Mouse (Mus musculus): ENCODE data around the gene Ctsl. TPM values are rescaled to one million over a fixed set of nuclear protein-coding genes. Genes with fewer than 3 reads are reported as not detected.
A peak's percentile ranks its signal among the peaks of the same experiment; 100 is the strongest.

The Ctsl gene
- polyA plus RNA-seq, 1 experiment from 2014 or later, result 209 TPM

GRCm38 (mm10) chr13:64386048-64386447 is 15.4 kb upstream of the Ctsl start:
- H3K27me3 ChIP-seq (ENCODE audit: control insufficient read depth, insufficient read depth, low read length), result no peaks in the 10 kb centered on the region
- H3K4me1 ChIP-seq (ENCODE audit: control insufficient read depth, insufficient read depth, low read length), result no peaks in the 10 kb centered on the region
- 31% methylated on average over 2 of the region's 2 CpGs for WGBS
- H3K9me3 ChIP-seq (ENCODE audit: control insufficient read depth, low read depth, low read length), result no peaks in the 10 kb centered on the region
- H3K27ac ChIP-seq (ENCODE audit: low read length), result no peak overlapping the region
- no peak for ATAC-seq (ENCODE audit: insufficient number of reproducible peaks, insufficient read depth, low FRiP score, low read depth)
- H3K36me3 ChIP-seq (ENCODE audit: control insufficient read depth, insufficient read depth, low read length), result no peaks in the 10 kb centered on the region
- H3K9ac ChIP-seq (replicated peaks; ENCODE audit: low read depth, low read length), result no peak overlapping the region
- no peak overlapping the region for H3K4me2 ChIP-seq (replicated peaks; ENCODE audit: low read depth, low read length)
- H3K4me3 ChIP-seq (ENCODE audit: low read depth, low read length), result no peak overlapping the region

GRCm38 (mm10) chr13:64384937-64385336 is 14.2 kb upstream of the Ctsl start:
- H3K4me3 ChIP-seq (ENCODE audit: low read depth, low read length), result no peak overlapping the region
- no peak overlapping the region for H3K4me2 ChIP-seq (replicated peaks; ENCODE audit: low read depth, low read length)
- H3K9me3 ChIP-seq (ENCODE audit: control insufficient read depth, low read depth, low read length), result no peaks in the 10 kb centered on the region
- WGBS, result 89% methylated on average over 3 of the region's 3 CpGs
- no peak for ATAC-seq (ENCODE audit: insufficient number of reproducible peaks, insufficient read depth, low FRiP score, low read depth)
- H3K36me3 ChIP-seq (ENCODE audit: control insufficient read depth, insufficient read depth, low read length), result no peaks in the 10 kb centered on the region
- H3K27me3 ChIP-seq (ENCODE audit: control insufficient read depth, insufficient read depth, low read length), result no peaks in the 10 kb centered on the region
- no peak overlapping the region for H3K9ac ChIP-seq (replicated peaks; ENCODE audit: low read depth, low read length)
- H3K4me1 ChIP-seq (ENCODE audit: control insufficient read depth, insufficient read depth, low read length), result no peaks in the 10 kb centered on the region
- H3K27ac ChIP-seq (ENCODE audit: low read length), result no peak overlapping the region

GRCm38 (mm10) chr13:64380251-64380650 is 9.6 kb upstream of the Ctsl start:
- Histone ChIP-seq H3K36me3 (ENCODE audit: control insufficient read depth, insufficient read depth, low read length) (no peaks in the 10 kb centered on the region), H3K4me1 (ENCODE audit: control insufficient read depth, insufficient read depth, low read length) (no peaks in the 10 kb centered on the region), H3K4me3 (ENCODE audit: low read depth, low read length) (no peak overlapping the region), H3K27me3 (ENCODE audit: control insufficient read depth, insufficient read depth, low read length) (no peaks in the 10 kb centered on the region), H3K9ac (replicated peaks; ENCODE audit: low read depth, low read length) (no peak overlapping the region), H3K27ac (ENCODE audit: low read length) (no peak overlapping the region), H3K4me2 (replicated peaks; ENCODE audit: low read depth, low read length) (no peak overlapping the region), H3K9me3 (ENCODE audit: control insufficient read depth, low read depth, low read length) (no peaks in the 10 kb centered on the region)
- 97% methylated on average over 2 of the region's 2 CpGs for WGBS
- ATAC-seq (ENCODE audit: insufficient number of reproducible peaks, insufficient read depth, low FRiP score, low read depth), result no peak

- WGBS, result 84% methylated on average over 4 of the region's 4 CpGs
- Histone ChIP-seq H3K27ac (ENCODE audit: low read length) (no peak overlapping the region), H3K4me1 (ENCODE audit: control insufficient read depth, insufficient read depth, low read length) (no peaks in the 10 kb centered on the region), H3K27me3 (ENCODE audit: control insufficient read depth, insufficient read depth, low read length) (no peaks in the 10 kb centered on the region), H3K4me3 (ENCODE audit: low read depth, low read length) (no peak overlapping the region), H3K9me3 (ENCODE audit: control insufficient read depth, low read depth, low read length) (no peaks in the 10 kb centered on the region), H3K4me2 (replicated peaks; ENCODE audit: low read depth, low read length) (no peak overlapping the region), H3K9ac (replicated peaks; ENCODE audit: low read depth, low read length) (no peak overlapping the region), H3K36me3 (ENCODE audit: control insufficient read depth, insufficient read depth, low read length) (no peaks in the 10 kb centered on the region)
- ATAC-seq (ENCODE audit: insufficient number of reproducible peaks, insufficient read depth, low FRiP score, low read depth), result no peak
These were observed 7.9 kb upstream of the Ctsl start for GRCm38 (mm10) chr13:64378601-64379000.

GRCm38 (mm10) chr13:64376472-64376871 is 5.8 kb upstream of the Ctsl start:
- Histone ChIP-seq H3K4me2 (replicated peaks; ENCODE audit: low read depth, low read length) (no peak overlapping the region), H3K9me3 (ENCODE audit: control insufficient read depth, low read depth, low read length) (no peaks in the 10 kb centered on the region), H3K36me3 (ENCODE audit: control insufficient read depth, insufficient read depth, low read length) (no peaks in the 10 kb centered on the region), H3K4me3 (ENCODE audit: low read depth, low read length) (no peak overlapping the region), H3K27me3 (ENCODE audit: control insufficient read depth, insufficient read depth, low read length) (no peaks in the 10 kb centered on the region), H3K27ac (ENCODE audit: low read length) (no peak overlapping the region), H3K9ac (replicated peaks; ENCODE audit: low read depth, low read length) (no peak overlapping the region), H3K4me1 (ENCODE audit: control insufficient read depth, insufficient read depth, low read length) (no peaks in the 10 kb centered on the region)
- no peak for ATAC-seq (ENCODE audit: insufficient number of reproducible peaks, insufficient read depth, low FRiP score, low read depth)
- 88% methylated on average over 2 of the region's 2 CpGs for WGBS

GRCm38 (mm10) chr13:64375160-64375559 is 4.5 kb upstream of the Ctsl start:
- 43% methylated on average over 7 of the region's 7 CpGs for WGBS
- Histone ChIP-seq H3K4me3 (ENCODE audit: low read depth, low read length) (no peak overlapping the region), H3K9ac (replicated peaks; ENCODE audit: low read depth, low read length) (no peak overlapping the region), H3K27me3 (ENCODE audit: control insufficient read depth, insufficient read depth, low read length) (no peaks in the 10 kb centered on the region), H3K4me1 (ENCODE audit: control insufficient read depth, insufficient read depth, low read length) (no peaks in the 10 kb centered on the region), H3K36me3 (ENCODE audit: control insufficient read depth, insufficient read depth, low read length) (no peaks in the 10 kb centered on the region), H3K9me3 (ENCODE audit: control insufficient read depth, low read depth, low read length) (no peaks in the 10 kb centered on the region), H3K27ac (ENCODE audit: low read length) (no peak overlapping the region), H3K4me2 (replicated peaks; ENCODE audit: low read depth, low read length) (no peak overlapping the region)
- ATAC-seq (ENCODE audit: insufficient number of reproducible peaks, insufficient read depth, low FRiP score, low read depth), result no peak

GRCm38 (mm10) chr13:64373695-64374094 is 3.0 kb upstream of the Ctsl start:
- Histone ChIP-seq H3K27me3 (ENCODE audit: control insufficient read depth, insufficient read depth, low read length) (no peaks in the 10 kb centered on the region), H3K9me3 (ENCODE audit: control insufficient read depth, low read depth, low read length) (no peaks in the 10 kb centered on the region), H3K27ac (ENCODE audit: low read length) (no peak overlapping the region), H3K9ac (replicated peaks; ENCODE audit: low read depth, low read length) (no peak overlapping the region), H3K36me3 (ENCODE audit: control insufficient read depth, insufficient read depth, low read length) (no peaks in the 10 kb centered on the region), H3K4me1 (ENCODE audit: control insufficient read depth, insufficient read depth, low read length) (0 out of 2 replicates have a peak, but pooled peaks cover 3% of the 10 kb centered on the region), H3K4me2 (replicated peaks; ENCODE audit: low read depth, low read length) (no peak overlapping the region), H3K4me3 (ENCODE audit: low read depth, low read length) (no peak overlapping the region)
- no peak for ATAC-seq (ENCODE audit: insufficient number of reproducible peaks, insufficient read depth, low FRiP score, low read depth)
- 19% methylated on average over 1 of the region's 1 CpGs for WGBS

GRCm38 (mm10) chr13:64369805-64370172 is 901 bp downstream of the Ctsl start:
- Histone ChIP-seq H3K4me1 (ENCODE audit: control insufficient read depth, insufficient read depth, low read length) (0 out of 2 replicates have a peak, but pooled peaks cover 4% of the 10 kb centered on the region), H3K9me3 (ENCODE audit: control insufficient read depth, low read depth, low read length) (no peaks in the 10 kb centered on the region), H3K4me3 (ENCODE audit: low read depth, low read length) (peak overlapping the region; percentile 83), H3K27me3 (ENCODE audit: control insufficient read depth, insufficient read depth, low read length) (no peaks in the 10 kb centered on the region), H3K36me3 (ENCODE audit: control insufficient read depth, insufficient read depth, low read length) (peaks cover 20% of the 10 kb centered on the region; the same call in 1 of the 2 replicates), H3K27ac (ENCODE audit: low read length) (no peak overlapping the region), H3K4me2 (replicated peaks; ENCODE audit: low read depth, low read length) (peak overlapping the region; percentile 77), H3K9ac (replicated peaks; ENCODE audit: low read depth, low read length) (peak overlapping the region; percentile 65)
- peak; percentile 60 for ATAC-seq (ENCODE audit: insufficient number of reproducible peaks, insufficient read depth, low FRiP score, low read depth)
- WGBS, result 0% methylated on average over 29 of the region's 29 CpGs

- H3K9me3 ChIP-seq (ENCODE audit: control insufficient read depth, low read depth, low read length), result no peaks in the 10 kb centered on the region
- 83% methylated on average over 1 of the region's 1 CpGs for WGBS
- H3K27me3 ChIP-seq (ENCODE audit: control insufficient read depth, insufficient read depth, low read length), result no peaks in the 10 kb centered on the region
- no peak for ATAC-seq (ENCODE audit: insufficient number of reproducible peaks, insufficient read depth, low FRiP score, low read depth)
- H3K9ac ChIP-seq (replicated peaks; ENCODE audit: low read depth, low read length), result no peak overlapping the region
- H3K36me3 ChIP-seq (ENCODE audit: control insufficient read depth, insufficient read depth, low read length), result peaks cover 28% of the 10 kb centered on the region; the same call in 1 of the 2 replicates
- no peak overlapping the region for H3K27ac ChIP-seq (ENCODE audit: low read length)
- no peak overlapping the region for H3K4me3 ChIP-seq (ENCODE audit: low read depth, low read length)
- H3K4me2 ChIP-seq (replicated peaks; ENCODE audit: low read depth, low read length), result peak overlapping the region; percentile 77; the same call in 1 of the 2 replicates
- H3K4me1 ChIP-seq (ENCODE audit: control insufficient read depth, insufficient read depth, low read length), result 0 out of 2 replicates have a peak, but pooled peaks cover 4% of the 10 kb centered on the region
These were observed 2.1 kb downstream of the Ctsl start for GRCm38 (mm10) chr13:64368596-64368995.
